Mouse (Mus musculus): ENCODE results near the gene Fam192a.

- TF ChIP-seq CHD2 (IDR thresholded peaks at IDR 0.05; ENCODE audit: low read depth, low read length) (no peak), MAFK (IDR thresholded peaks at IDR 0.05; ENCODE audit: insufficient read depth, low read depth, low read length) (no peak), HCFC1 (IDR thresholded peaks at IDR 0.05; ENCODE audit: borderline replicate concordance, insufficient read depth, low read length) (no peak)
These were observed 44.4 kb upstream of the Fam192a start for GRCm38 (mm10) chr8:94646165-94646564.

Data from ES-E14 (cell line).